Mouse (Mus musculus) olfactory bulb, adult 2 months (tissue): ENCODE measurements at regions not wholly inside any gene's neighbourhood (a gene's known extent, or its start where the extent isn't known, plus 50 kb on each side); places are given as distances from the start of the nearest gene placed in this dataset.

Source experiments
- CTCF ChIP-seq: fragments of 200-500 bp; IDR thresholded peaks from 2 replicates; pipeline ENCODE4 v1.5.1; 2012; ENCODE audit warnings: low read depth, mild to moderate bottlenecking, low read length, moderate library complexity; ENCODE audit not compliant: insufficient read depth
- POLR2A ChIP-seq: fragments of 200-500 bp; IDR thresholded peaks from 2 replicates; pipeline ENCODE4 v1.6.1; 2012; ENCODE audit warnings: mild to moderate bottlenecking, low read depth, low read length, moderate library complexity; ENCODE audit not compliant: insufficient read depth

- TF ChIP-seq CTCF, result no peak
- TF ChIP-seq POLR2A, result no peak
Measured at GRCm38 (mm10) chr2:117421376-117421775, 78.6 kb upstream of the Rasgrp1 start.
